Mouse (Mus musculus) lung, postnatal 0 days (tissue): ENCODE data around the gene Zfp750.

Experiments used
- CTCF ChIP-seq: IDR thresholded peaks from 2 replicates; pipeline ENCODE4 v1.5.1; 2016; ENCODE audit warnings: antibody characterized with exemption, mild to moderate bottlenecking
- EP300 ChIP-seq: IDR thresholded peaks from 2 replicates; pipeline ENCODE4 v1.6.1; 2016; ENCODE audit warnings: antibody characterized with exemption, mild to moderate bottlenecking, control low read depth

DNA sequence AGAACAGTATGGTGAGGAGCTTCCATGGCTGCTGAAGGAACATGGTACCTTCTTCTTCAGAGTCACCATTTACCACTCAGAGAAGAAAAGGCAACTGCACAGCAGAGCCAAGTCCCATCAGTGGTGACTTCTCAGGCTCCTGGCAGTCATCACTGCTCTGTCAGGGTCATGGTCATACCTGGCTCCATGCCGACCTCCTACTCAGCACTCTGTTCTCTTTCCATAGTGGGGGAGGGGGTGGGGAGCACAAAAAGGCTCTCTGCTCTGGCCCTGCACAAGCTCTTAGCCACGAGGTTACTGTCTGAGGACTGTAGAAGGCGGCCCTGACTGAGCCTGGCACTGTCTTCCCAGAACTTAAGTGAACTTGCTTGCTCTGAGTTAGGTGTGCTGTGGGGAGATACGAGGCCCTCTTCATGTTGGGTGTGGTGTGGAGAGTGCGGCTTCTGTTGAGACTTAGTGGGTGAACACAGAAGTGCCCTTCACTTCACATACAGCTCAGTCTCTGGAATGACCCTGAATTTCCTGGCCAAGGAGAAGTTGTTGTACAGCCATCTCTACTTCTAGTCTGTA lies 24.2 kb upstream of the Zfp750 start:
- TF ChIP-seq CTCF (no peak), EP300 (no peak)
